In genomic region chr1:168709836-168710235, GRCm38 (mm10) we compare ENCODE assay signal across 9 mouse cellular contexts.
A peak's percentile ranks its signal among the peaks of the same experiment; 100 is the strongest.
DNase-seq lines count a peak whose midpoint lies in the region; TF ChIP-seq lines count a peak whose summit lies in the region.
"Had no signal": no experiment of that assay in that cellular context is flagged by ENCODE, and none has a peak within 500 bp of the region (broad histone marks: within the 10 kb centered on the region; RNA-seq: fewer than 3 reads in every experiment).

No protein-coding gene starts in this region.

- peak overlapping the region; percentile 94 for H3K27ac ChIP-seq in gastrocnemius, adult 2 months

- WGBS in lung, adult 2 months: 61% methylated on average over 2 of the region's 2 CpGs

- TF ChIP-seq CTCF in gastrocnemius, adult 2 months (IDR thresholded peaks at IDR 0.05): no peak
- TF ChIP-seq CTCF in lung, adult 2 months (IDR thresholded peaks at IDR 0.05; ENCODE audit: insufficient read depth, low read length): no peak

- intact Hi-C loops in gastrocnemius, adult 2 months (cut with DNase I): loop anchor here (5.0 kb wide), 3 partner anchors 233 to 498 kb away; no protein-coding TSS in a partner anchor

- peak overlapping the region; percentile 70 for H3K4me3 ChIP-seq in gastrocnemius, adult 2 months
- peak overlapping the region; percentile 49 for H3K4me3 ChIP-seq in lung, adult 2 months (replicated peaks; ENCODE audit: extremely low read depth, low read depth, low read length)

- peaks cover 3% of the 10 kb centered on the region; the same call in 1 of the 2 replicates for H3K4me1 ChIP-seq in lung, adult 2 months (ENCODE audit: control insufficient read depth, insufficient read depth, low read length)

- DNase-seq in gastrocnemius, adult 2 months: no peak
- DNase-seq in gastrocnemius, adult 8-10 months (ENCODE audit: low spot score in 2 of 2): no peak
- peak; percentile 12 for DNase-seq in lung, adult 2 months
- no peak for DNase-seq in lung, postnatal 4 days
- DNase-seq in forelimb bud, embryonic 11.5 days (ENCODE audit: low read depth, low spot score): peak; percentile 6
- DNase-seq in lung, postnatal 36 days: peak; percentile 5
- DNase-seq in cerebellum, adult 11 months: no peak
- DNase-seq in adrenal gland, postnatal 10 days: no peak
- DNase-seq: gastrocnemius, postnatal 36 days had no signal

- TF ChIP-seq POLR2A in lung, adult 2 months (IDR thresholded peaks at IDR 0.05; ENCODE audit: borderline replicate concordance, extremely low read depth, low read depth, low read length): no peak

Comparison
In these comparisons a context has a peak if more than half of its experiments do, and no peak if none do; other contexts are left out.
1. DNase-seq: peak in lung, adult 2 months (single experiment), forelimb bud, embryonic 11.5 days (single experiment) and lung, postnatal 36 days (single experiment); none in gastrocnemius, adult 2 months (single experiment), gastrocnemius, adult 8-10 months (0 of 2), lung, postnatal 4 days (0 of 2), cerebellum, adult 11 months (single experiment) and adrenal gland, postnatal 10 days (single experiment).